Mouse (Mus musculus) urinary bladder, adult 2 months (tissue): ENCODE results near the gene Cdc42bpg. TPM values are rescaled to one million over a fixed set of nuclear protein-coding genes. Genes with fewer than 3 reads are reported as not detected.

ENCODE experiments used
- DNase-seq: peaks from one replicate; pipeline ENCODE4 v3.0.0; 2022; ENCODE audit warnings: low spot score
- polyA plus RNA-seq: library from polyadenylated mRNA; depleted of rRNA; stranded (reverse); fragments of >200 nt; gene quantifications from 2 replicates; pipeline ENCODE4 v1.2.3, GENCODE M21; 2012; rRNA removed

Cdc42bpg gene
- polyA plus RNA-seq = 22.7 and 27.0 TPM in 2 replicates

DNA sequence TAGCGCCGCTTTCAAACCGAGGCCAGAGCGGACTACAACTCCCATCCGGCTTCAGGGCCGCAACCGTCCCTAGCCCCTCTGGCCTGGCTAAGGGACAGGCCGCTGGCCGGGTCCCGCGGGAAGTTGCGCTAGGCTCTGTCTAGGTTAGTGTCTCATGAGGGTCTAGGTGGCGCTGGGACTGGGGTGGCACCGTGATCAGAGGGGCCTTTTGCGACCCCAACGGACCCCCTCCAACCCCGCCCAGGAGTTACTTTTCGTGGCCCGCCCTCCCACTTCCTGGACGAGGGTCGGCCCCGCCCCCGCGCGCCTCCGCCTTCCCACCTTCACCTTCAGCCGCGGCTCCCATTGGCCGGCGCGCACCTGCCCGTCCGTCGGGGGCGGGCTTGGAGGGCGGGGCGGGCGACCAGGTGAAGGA, at the start of gene Cdc42bpg:
Cdc42bpg (plus strand) TSS at position 320 of the 415 bp plus-strand sequence.
- DNase-seq = peak; percentile 85

DNA sequence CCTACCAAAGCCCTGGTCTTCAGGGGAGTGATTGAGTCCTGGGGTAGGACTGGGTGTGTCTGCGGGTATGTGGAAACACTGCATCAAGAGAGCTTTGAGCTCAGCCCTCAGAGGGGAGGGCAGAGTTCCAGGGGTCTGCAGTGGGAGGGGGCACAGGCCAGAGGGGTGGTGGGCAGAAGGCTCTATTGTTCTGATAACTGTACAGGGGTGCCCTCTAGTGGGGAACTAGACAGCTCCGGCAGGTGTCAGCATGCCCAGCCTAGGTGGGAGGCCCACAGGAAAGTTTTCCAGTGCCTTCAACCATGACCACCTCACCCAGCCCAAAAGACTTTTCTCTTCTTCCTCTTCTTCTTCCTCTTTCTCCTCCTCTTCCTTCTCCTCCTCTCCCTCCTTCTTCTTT, 45.8 kb upstream of the Cdc42bpg start:
- DNase-seq = no peak

DNA sequence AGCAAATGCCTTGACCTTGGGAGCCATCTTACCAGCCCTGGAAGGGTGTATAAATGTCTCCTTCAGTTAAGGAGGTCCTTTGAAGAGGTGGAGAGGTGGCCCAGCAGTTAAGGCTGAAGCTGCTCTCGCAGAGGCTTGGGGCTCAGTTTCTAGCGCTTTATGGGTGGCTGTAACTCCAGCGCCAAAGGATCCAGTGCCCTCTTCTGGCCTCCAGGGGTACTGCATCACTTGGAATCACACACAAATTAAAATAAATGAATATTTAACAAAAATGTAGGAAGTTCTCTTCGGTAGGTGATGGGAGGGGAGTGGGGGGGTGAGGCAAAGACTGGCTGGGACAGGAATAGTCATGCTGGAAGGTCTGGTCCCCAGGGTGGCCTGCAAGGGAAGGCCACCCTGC, 45.3 kb upstream of the Cdc42bpg start:
- DNase-seq = no peak

DNA sequence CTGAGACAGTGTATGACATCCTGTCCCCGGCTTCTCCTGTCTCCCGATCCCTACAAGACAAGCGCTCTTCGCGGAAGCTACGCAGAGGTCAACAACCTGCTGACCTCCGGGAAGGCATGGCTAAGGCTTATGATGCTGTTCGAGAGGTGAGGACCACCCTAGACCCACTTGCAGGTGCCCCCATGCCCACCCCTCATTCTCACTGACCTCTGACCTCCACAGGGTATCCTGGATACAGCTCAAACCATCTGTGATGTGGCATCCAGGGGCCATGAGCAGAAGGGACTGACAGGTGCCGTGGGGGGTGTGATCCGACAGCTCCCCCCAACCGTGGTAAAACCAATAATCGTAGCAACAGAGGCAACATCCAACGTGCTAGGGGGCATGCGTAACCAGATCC, 44.9 kb upstream of the Cdc42bpg start:
- DNase-seq = no peak

GRCm38 (mm10) chr19:6262222-6262621, 44.0 kb upstream of the Cdc42bpg start:
- DNase-seq = peak; percentile 54

DNA sequence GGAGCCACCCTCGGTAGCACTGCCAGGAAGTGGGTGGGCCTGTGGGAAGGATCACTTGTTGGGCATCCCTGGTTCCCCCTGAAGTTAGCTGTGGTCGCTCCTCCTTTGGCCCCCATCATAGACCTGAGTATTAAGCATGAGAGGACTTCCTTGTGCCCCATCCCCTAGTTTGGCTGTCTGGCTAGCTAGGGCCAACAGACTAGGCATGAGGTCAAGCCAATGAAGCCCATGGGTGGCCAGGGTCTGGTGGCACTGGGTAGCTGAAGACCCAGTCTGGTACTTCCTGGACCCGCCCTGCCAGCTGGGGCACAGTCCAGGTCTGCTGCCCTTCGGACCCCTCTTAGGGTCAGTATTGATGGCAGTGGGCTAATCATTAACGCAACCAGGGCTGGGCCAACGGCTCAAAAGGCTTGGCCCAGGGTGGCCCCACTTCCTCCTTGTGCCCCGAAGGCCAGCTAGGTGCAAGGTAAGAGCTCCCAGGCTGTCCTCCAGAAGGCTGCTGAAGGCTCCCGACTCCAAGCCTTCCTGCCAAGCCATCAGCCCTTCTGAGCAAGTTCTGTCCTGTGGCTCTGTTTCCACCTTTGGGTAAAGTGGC, 43.3 kb upstream of the Cdc42bpg start:
- DNase-seq = no peak

GRCm38 (mm10) chr19:6264200-6264599, 42.1 kb upstream of the Cdc42bpg start:
- DNase-seq = no peak

DNA sequence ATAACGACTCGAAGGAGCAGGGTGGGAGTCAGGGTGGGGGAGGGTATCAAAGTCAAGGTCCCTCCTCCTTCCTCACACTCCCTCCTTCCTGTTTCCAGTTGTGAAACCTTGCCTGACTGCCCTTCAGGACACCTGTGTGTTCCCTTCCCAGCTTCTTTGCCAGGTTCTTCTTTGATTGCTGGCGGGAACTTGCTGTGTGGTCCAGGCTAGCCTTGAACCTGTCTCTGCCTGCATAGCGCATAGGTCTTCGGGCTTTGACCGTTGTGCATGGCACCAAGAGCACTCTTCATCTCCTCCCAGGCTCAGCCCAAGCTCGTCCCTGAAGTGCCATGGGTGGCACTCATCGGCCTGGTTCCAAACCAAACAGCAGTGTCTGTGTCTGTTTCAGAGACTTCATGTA, 41.3 kb upstream of the Cdc42bpg start:
- no peak for DNase-seq

DNA sequence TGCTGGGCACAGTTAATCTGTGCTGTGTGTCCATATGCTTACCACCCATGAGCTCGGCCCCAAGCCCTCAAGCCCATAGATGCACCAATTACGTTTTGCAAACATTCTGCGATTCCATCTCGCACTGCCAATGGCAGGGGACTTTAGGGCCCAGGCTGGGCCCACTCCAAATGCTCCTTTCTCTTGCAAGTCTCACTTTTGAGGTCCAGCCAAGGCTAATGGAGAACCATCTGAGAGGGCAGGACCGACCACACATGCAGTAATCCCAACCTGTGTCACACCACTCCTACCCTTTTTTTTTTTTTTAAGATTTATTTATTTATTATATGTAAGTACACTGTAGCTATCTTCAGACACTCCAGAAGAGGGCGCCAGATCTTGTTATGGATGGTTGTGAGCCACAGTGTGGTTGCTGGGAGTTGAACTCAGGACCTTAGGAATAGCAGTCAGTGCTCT, 40.5 kb upstream of the Cdc42bpg start:
- no peak for DNase-seq

DNA sequence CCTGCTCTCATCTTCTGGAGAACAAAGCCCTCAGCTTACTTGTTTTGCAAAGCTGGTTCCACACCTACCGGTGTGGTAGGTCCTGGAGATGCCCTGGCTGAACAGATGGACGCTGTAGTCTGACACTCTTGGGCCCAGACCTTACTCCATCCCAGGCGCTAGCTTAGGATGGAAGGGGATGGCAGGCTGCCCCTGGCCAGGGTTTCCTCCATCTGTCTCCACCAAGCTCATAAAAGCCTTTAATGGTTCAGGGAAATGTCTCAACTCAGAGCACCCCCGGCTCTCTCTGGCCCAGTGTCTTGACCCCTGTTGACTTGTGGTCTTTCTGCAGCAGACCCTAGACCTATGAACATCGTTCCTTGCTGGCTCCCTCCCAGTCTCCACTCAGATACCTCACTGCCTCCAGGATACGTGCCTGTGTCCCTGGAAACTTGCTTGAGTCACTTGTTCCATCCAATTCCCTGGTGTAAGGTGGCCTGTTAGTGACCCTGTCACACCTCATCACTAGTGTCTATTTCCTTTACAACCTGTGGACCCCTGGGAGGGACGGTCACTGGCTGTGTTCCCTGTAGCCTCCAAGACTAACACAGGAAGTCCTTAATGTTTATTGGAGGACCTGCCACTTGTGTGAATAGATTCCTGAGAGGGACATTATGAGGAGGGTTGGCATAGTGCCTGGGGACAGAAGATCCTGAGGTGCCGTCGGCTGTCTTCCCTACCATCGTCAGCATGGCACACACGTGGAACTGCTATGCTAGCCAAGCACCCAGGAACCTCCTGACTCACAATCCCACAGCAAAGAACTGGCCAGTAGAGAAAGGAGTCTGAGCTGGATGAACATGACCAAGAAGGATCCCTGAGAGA, 38.7 kb upstream of the Cdc42bpg start:
- no peak for DNase-seq

GRCm38 (mm10) chr19:6268170-6268528, 38.1 kb upstream of the Cdc42bpg start:
- peak; percentile 70 for DNase-seq

DNA sequence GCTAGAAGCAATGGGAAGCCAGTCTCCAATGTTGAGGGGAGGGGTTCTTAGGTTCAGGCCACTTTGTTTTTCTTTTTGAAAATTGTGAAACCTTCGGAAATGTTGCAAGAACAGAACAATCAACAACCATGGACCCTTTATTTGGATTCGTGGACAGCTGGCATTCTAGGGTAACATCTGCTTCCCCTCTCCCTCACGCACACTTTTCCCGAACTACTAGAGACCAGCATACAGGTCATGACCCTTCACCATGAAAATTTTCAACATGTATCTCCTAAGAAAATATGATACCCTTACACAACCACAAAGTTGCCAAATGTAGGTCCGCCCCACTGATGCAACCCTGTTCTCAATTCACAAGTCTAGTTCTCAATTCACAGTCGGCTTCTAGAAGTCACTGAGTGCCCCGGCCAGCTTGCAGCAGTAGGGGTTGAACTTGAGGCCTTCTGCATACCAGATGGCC, 37.6 kb upstream of the Cdc42bpg start:
- no peak for DNase-seq

GRCm38 (mm10) chr19:6269798-6270475, 36.3 kb upstream of the Cdc42bpg start:
- DNase-seq = no peak

GRCm38 (mm10) chr19:6270661-6271060, 35.6 kb upstream of the Cdc42bpg start:
- no peak for DNase-seq

GRCm38 (mm10) chr19:6271206-6271605, 35.0 kb upstream of the Cdc42bpg start:
- no peak for DNase-seq

DNA sequence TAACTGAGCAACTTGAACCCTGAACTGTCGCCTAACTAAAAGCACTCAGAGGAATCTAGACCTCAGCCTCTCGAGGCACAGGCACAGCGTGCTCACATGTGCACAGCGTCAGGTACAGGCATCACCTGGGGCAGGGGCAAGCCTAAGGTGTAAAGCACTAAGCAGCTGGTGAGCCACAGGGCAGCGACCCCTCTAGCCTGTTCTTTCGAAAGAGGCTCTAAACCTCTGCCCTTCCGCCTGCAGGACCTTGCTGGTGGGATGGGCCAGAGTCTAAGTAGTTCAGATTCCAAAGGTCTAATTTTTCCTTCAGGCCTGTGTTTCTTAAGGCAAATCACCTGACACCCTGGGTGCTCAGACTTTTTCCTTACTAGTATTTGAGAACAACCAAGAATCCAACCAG, 34.2 kb upstream of the Cdc42bpg start:
- no peak for DNase-seq

- no peak for DNase-seq
These were observed 33.5 kb upstream of the Cdc42bpg start for GRCm38 (mm10) chr19:6272738-6273137.

- no peak for DNase-seq
These were observed 32.7 kb upstream of the Cdc42bpg start for GRCm38 (mm10) chr19:6273592-6273991.

- DNase-seq = no peak
These were observed 32.2 kb upstream of the Cdc42bpg start for GRCm38 (mm10) chr19:6273998-6274608.

DNA sequence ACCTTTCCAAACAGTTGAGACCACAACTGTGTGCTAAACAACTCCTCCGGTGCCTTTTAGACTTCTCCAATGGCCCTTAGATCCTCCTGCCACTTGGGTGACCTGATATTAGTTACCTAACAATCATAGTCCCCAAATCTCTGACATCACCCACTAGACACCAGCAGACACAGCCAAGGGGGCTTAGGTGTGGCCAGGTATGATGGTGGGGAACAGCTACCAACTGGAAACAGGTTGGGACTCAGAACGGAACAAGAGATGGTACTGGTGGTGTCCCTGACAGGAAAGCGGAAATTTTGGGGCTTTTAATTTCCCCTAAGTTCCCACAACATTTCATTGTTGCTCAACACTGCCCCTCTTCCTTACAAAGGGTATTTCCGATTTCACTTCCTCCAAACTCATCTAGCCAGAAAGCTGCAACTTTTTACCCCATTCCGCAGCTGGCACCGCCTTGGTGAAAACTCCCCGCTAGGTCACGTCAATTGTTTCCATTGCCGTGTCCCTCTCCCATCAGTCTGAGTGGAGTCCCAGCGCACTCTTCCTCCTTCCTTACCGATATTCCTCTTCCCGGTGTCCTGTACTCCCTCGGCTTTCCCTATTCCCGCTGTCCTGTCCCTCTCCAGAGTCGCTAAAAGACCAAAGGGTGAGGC, 30.4 kb upstream of the Cdc42bpg start:
- DNase-seq = no peak
